Mouse (Mus musculus) lung, embryonic 14.5 days (tissue): Measurements from ENCODE around the gene Srsf5. TPM values are rescaled to one million over a fixed set of nuclear protein-coding genes. Genes with fewer than 3 reads are reported as not detected.

Experiments
- ATAC-seq: fragments of 200-750 bp; cut with Nextera tagmentation; 2 replicates; pipeline ENCODE4 v1.8.0; 2017; ENCODE audit warnings: mild to moderate bottlenecking, moderate TSS enrichment, moderate library complexity; ENCODE audit not compliant: insufficient read depth
- DNase-seq: peaks from one replicate; pipeline ENCODE4 v3.0.0-alpha.2; 2015
- H3K27ac ChIP-seq: fragments of 300-500 bp; sonication (generic); 2 replicates; pipeline ENCODE4 v1.5.1; 2014; ENCODE audit warnings: low read depth, mild to moderate bottlenecking, moderate library complexity
- H3K27me3 ChIP-seq: fragments of 300-500 bp; sonication (generic); 2 replicates; pipeline ENCODE4 v1.6.1; 2014; ENCODE audit warnings: low read length, control low read depth; ENCODE audit not compliant: insufficient read depth
- H3K36me3 ChIP-seq: fragments of 300-500 bp; sonication (generic); 2 replicates; pipeline ENCODE4 v1.6.1; 2014; ENCODE audit warnings: control low read depth; ENCODE audit not compliant: insufficient read depth
- H3K4me1 ChIP-seq: fragments of 300-500 bp; sonication (generic); 2 replicates; pipeline ENCODE4 v1.6.1; 2014; ENCODE audit warnings: antibody characterized with exemption, control low read depth; ENCODE audit not compliant: insufficient read depth
- H3K4me2 ChIP-seq: fragments of 300-500 bp; sonication (generic); 2 replicates; pipeline ENCODE4 v1.6.1; 2014; ENCODE audit warnings: mild to moderate bottlenecking
- H3K4me3 ChIP-seq: fragments of 300-500 bp; sonication (generic); 2 replicates; pipeline ENCODE4 v1.5.1; 2014; ENCODE audit warnings: low read depth, low read length
- H3K9ac ChIP-seq: fragments of 300-500 bp; sonication (generic); 2 replicates; pipeline ENCODE4 v1.6.1; 2014
- H3K9me3 ChIP-seq: fragments of 300-500 bp; sonication (generic); 2 replicates; pipeline ENCODE4 v1.6.1; 2016; ENCODE audit warnings: low read depth, low read length, control low read depth
- CTCF ChIP-seq: IDR thresholded peaks from 2 replicates; pipeline ENCODE4 v1.5.1; 2016; ENCODE audit warnings: antibody characterized with exemption, low read depth
- WGBS: fragments of 180-500 bp; shearing (Covaris S2); extraction: QIAGEN DNeasy Blood & Tissue Kit; methylation state at CpG from one replicate; pipeline ENCODE4 v1.1.7; 2014; 5-methylcytosine and 5-hydroxymethylcytosine counted together
- polyA plus RNA-seq: library from polyadenylated mRNA; unstranded; fragments of >200 nt; fragmentation: Nextera tagmentation; extraction: Ambion mirVana; gene quantifications from 2 replicates; pipeline ENCODE4 v1.2.1, GENCODE M21; 2014

Gene Srsf5
- polyA plus RNA-seq, 1 experiment from 2014 or later = 357 TPM

DNA sequence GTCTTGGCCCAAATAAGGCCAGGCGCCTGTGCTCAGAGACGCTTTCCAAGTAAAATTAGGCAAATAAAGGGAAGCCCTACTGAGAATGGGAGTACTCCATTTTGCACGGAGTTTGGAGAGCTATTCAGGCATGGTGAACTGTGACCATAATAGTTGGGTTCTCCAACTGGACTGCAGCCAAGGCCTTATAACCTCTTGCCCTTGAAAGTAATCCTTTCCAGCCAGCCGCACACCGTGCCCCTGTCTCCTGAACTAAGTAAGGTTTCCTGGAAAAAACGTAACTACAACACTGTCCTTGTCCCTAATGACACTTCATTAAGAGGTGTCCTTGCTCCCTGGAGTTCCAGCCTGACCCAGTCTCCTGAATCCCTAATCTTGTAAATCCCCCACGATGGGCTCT lies 19.4 kb upstream of the Srsf5 start:
- H3K9ac ChIP-seq = no peak overlapping the region
- DNase-seq = no peak
- H3K4me2 ChIP-seq = no peak overlapping the region
- H3K9me3 ChIP-seq = no peaks in the 10 kb centered on the region
- H3K36me3 ChIP-seq = no peaks in the 10 kb centered on the region
- no peak for TF ChIP-seq CTCF
- no peaks in the 10 kb centered on the region for H3K4me1 ChIP-seq
- WGBS = 44% methylated on average over 7 of the region's 7 CpGs
- ATAC-seq = no peak
- no peak overlapping the region for H3K4me3 ChIP-seq
- no peak overlapping the region for H3K27ac ChIP-seq
- H3K27me3 ChIP-seq = no peaks in the 10 kb centered on the region

DNA sequence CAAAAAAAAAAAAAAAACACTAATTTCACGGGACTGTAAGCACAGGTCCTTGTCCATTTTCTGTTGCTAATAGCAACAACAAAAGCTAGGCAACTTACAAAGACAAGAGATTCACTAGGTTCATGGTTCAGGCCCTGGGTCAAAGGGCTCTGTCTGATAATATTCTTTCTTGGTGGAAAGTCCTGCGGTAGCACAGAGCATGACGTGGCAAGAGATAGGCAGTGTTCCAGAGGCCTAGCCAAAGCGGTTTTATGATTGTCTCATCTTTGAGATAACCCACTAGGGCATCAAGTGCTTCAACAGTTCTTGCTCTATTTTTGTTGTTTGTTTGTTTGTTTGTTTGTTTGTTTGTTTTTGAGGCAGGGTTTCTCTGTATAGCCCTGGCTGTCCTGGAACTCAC lies 18.8 kb upstream of the Srsf5 start:
- DNase-seq (no peak), ATAC-seq (no peak)
- Histone ChIP-seq H3K36me3 (no peaks in the 10 kb centered on the region), H3K9ac (no peak overlapping the region), H3K4me3 (no peak overlapping the region), H3K27ac (no peak overlapping the region), H3K4me1 (no peaks in the 10 kb centered on the region), H3K4me2 (no peak overlapping the region), H3K9me3 (no peaks in the 10 kb centered on the region), H3K27me3 (no peaks in the 10 kb centered on the region)
- 86% methylated on average over 4 of the region's 4 CpGs for WGBS
- no peak for TF ChIP-seq CTCF

DNA sequence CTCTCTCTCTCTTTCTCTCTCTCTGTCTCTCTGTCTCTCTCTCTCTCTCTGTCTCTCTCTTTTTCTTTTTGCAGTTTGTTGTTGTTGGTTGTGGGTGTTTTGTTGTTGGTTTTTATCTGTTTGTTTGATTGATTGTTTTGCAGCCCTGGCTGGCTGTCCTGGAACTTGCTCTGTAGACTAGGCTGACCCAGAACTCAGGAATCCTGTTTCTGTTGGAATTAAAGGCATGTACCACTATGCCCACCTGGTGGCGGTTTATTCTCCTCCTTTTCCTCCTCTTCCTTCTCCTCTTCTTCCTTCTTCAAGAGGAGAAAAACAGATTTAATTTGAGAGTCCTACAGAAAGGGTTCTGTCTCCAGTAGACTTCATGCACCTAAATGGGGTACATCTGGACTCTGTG lies 17.8 kb upstream of the Srsf5 start:
- 56% methylated on average over 1 of the region's 1 CpGs for WGBS
- H3K27me3 ChIP-seq = no peaks in the 10 kb centered on the region
- no peaks in the 10 kb centered on the region for H3K4me1 ChIP-seq
- H3K9ac ChIP-seq = no peak overlapping the region
- no peaks in the 10 kb centered on the region for H3K9me3 ChIP-seq
- H3K36me3 ChIP-seq = no peaks in the 10 kb centered on the region
- H3K27ac ChIP-seq = no peak overlapping the region
- H3K4me3 ChIP-seq = no peak overlapping the region
- no peak for TF ChIP-seq CTCF
- ATAC-seq (no peak), DNase-seq (no peak)
- H3K4me2 ChIP-seq = no peak overlapping the region

GRCm38 (mm10) chr12:80928881-80929280 lies 16.4 kb upstream of the Srsf5 start:
- Histone ChIP-seq H3K9ac (no peak overlapping the region), H3K27ac (no peak overlapping the region), H3K36me3 (no peaks in the 10 kb centered on the region), H3K9me3 (no peaks in the 10 kb centered on the region), H3K27me3 (no peaks in the 10 kb centered on the region), H3K4me1 (no peaks in the 10 kb centered on the region), H3K4me2 (no peak overlapping the region), H3K4me3 (no peak overlapping the region)
- 61% methylated on average over 3 of the region's 3 CpGs for WGBS
- no peak for DNase-seq
- TF ChIP-seq CTCF = no peak
- no peak for ATAC-seq

DNA sequence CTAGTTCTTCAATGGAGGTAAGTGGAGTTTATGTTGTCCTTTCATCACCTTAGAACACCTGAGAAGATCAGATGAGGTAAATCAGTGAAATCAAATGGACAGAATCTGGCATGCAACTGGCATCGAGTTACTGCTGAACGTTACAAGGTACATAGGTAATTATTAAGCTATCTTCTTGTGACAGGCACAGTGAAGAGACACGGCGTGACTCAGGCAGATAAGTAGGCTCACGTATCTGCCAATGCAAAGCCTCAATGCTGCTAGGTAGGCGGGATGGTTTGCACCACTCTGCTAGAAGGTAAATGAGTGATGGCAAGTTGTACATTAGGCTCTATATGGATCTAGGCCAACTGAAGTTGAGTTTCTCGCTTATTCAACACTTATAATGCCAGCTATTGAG lies 15.2 kb upstream of the Srsf5 start:
- no peak for DNase-seq
- Histone ChIP-seq H3K9ac (no peak overlapping the region), H3K36me3 (no peaks in the 10 kb centered on the region), H3K4me3 (no peak overlapping the region), H3K4me1 (no peaks in the 10 kb centered on the region), H3K27me3 (no peaks in the 10 kb centered on the region), H3K9me3 (no peaks in the 10 kb centered on the region), H3K4me2 (no peak overlapping the region), H3K27ac (no peak overlapping the region)
- no peak for ATAC-seq
- WGBS = 74% methylated on average over 7 of the region's 7 CpGs
- no peak for TF ChIP-seq CTCF

- H3K27me3 ChIP-seq = no peaks in the 10 kb centered on the region
- no peak overlapping the region for H3K9ac ChIP-seq
- no peak overlapping the region for H3K4me2 ChIP-seq
- H3K4me3 ChIP-seq = no peak overlapping the region
- no peaks in the 10 kb centered on the region for H3K4me1 ChIP-seq
- no peaks in the 10 kb centered on the region for H3K36me3 ChIP-seq
- ATAC-seq (no peak), DNase-seq (no peak)
- no peaks in the 10 kb centered on the region for H3K9me3 ChIP-seq
- TF ChIP-seq CTCF = no peak
- no peak overlapping the region for H3K27ac ChIP-seq
- 62% methylated on average over 3 of the region's 3 CpGs for WGBS
Observed at GRCm38 (mm10) chr12:80931402-80932140, 13.7 kb upstream of the Srsf5 start.

DNA sequence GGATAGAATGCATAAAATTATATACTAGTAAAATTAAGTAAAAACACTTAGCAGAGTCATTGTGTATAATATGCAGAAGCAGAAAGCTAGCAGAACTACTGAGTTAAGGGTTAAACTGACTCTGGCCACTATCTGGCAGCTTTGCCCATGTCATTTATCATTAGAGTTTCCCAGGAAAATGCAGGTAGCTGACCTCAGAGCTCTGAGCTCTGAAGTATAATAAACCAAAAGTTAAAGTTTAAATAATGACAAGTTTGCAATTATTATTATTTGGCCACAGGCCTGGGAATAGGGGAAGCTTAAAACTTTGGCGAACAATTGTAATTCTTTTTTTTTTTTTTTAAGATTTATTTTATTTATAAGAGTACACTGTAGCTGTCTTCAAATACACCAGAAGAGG lies 12.4 kb upstream of the Srsf5 start:
- Histone ChIP-seq H3K9ac (no peak overlapping the region), H3K27me3 (no peaks in the 10 kb centered on the region), H3K9me3 (no peaks in the 10 kb centered on the region), H3K4me2 (no peak overlapping the region), H3K4me3 (no peak overlapping the region), H3K27ac (no peak overlapping the region), H3K4me1 (no peaks in the 10 kb centered on the region), H3K36me3 (no peaks in the 10 kb centered on the region)
- ATAC-seq (no peak), DNase-seq (no peak)
- WGBS = 84% methylated on average over 1 of the region's 1 CpGs
- TF ChIP-seq CTCF = no peak
